Mouse (Mus musculus) CH12.LX (cell line): Measurements from ENCODE around the gene Ppie. TPM values are rescaled to one million over a fixed set of nuclear protein-coding genes. Genes with fewer than 3 reads are reported as not detected.

Experiments
- DNase-seq: peaks from one replicate; pipeline ENCODE4 v3.0.0-alpha.2; 2013; ENCODE audit errors: extremely low read depth
- H3K27ac ChIP-seq: 2 replicates; pipeline ENCODE4 v1.5.1; 2012; ENCODE audit warnings: low read depth, mild to moderate bottlenecking, control low read depth, moderate library complexity; ENCODE audit not compliant: insufficient read depth
- H3K27me3 ChIP-seq: replicated peaks from 2 replicates; pipeline ENCODE3; 2012; ENCODE audit warnings: inconsistent platforms
- H3K36me3 ChIP-seq, 2 experiments: replicated peaks in 1 of 2; 2 replicates each; pipeline versions ENCODE3 to v1.6.1; 2012; ENCODE audit warnings: inconsistent platforms in 1 of 2, low read length in 1 of 2, mild to moderate bottlenecking in 1 of 2, mixed read lengths in 1 of 2, moderate library complexity in 1 of 2; ENCODE audit not compliant: control insufficient read depth in 1 of 2, insufficient read depth in 1 of 2
- H3K4me1 ChIP-seq, 2 experiments: 2 replicates each; pipeline ENCODE4 v1.6.1; 2012; ENCODE audit warnings: inconsistent platforms in 1 of 2, moderate library complexity in 1 of 2; ENCODE audit not compliant: insufficient read depth in 2 of 2, control insufficient read depth in 1 of 2
- H3K4me2 ChIP-seq: 2 replicates; pipeline ENCODE4 v1.6.1; 2012; ENCODE audit warnings: low read depth, mild to moderate bottlenecking, control low read depth; ENCODE audit not compliant: poor library complexity, insufficient read depth, severe bottlenecking
- H3K4me3 ChIP-seq, 3 experiments: fragments of 150-350 bp in 1 of 3; sonication (generic) in 1 of 3; replicated peaks in 1 of 3; 2 replicates each; pipeline versions ENCODE3 to v1.5.1; 2011 to 2012; ENCODE audit warnings: low read depth in 2 of 3, low read length in 2 of 3, mild to moderate bottlenecking in 2 of 3, moderate library complexity in 2 of 3, control low read depth in 1 of 3, improper control_type of control experiment in 1 of 3, inconsistent platforms in 1 of 3, mixed read lengths in 1 of 3; ENCODE audit not compliant: poor library complexity in 1 of 3
- H3K79me2 ChIP-seq: replicated peaks from 2 replicates; pipeline ENCODE4 v1.6.1; 2012; ENCODE audit warnings: mild to moderate bottlenecking, moderate library complexity; ENCODE audit not compliant: control insufficient read depth, poor library complexity, insufficient read depth, severe bottlenecking; ENCODE audit errors: extremely low read depth
- H3K9ac ChIP-seq: 2 replicates; pipeline ENCODE4 v1.6.1; 2012; ENCODE audit warnings: low read depth, mild to moderate bottlenecking, control low read depth, moderate library complexity; ENCODE audit not compliant: insufficient read depth
- H3K9me3 ChIP-seq: replicated peaks from 2 replicates; pipeline ENCODE3; 2012; ENCODE audit warnings: low read length, inconsistent platforms, mixed read lengths
- CHD1 ChIP-seq: IDR thresholded peaks from 2 replicates; pipeline ENCODE4 v1.6.1; 2012; ENCODE audit warnings: low read depth, low read length, improper control_type of control experiment, inconsistent platforms
- CHD2 ChIP-seq: IDR thresholded peaks from 2 replicates; pipeline ENCODE4 v1.6.1; 2011; ENCODE audit warnings: low read length, improper control_type of control experiment
- CTCF ChIP-seq, 2 experiments: IDR thresholded peaks in 1 of 2; conservative IDR thresholded peaks in 1 of 2; 2 replicates each; pipeline ENCODE4 v1.5.1; 2011 to 2012; ENCODE audit warnings: low read depth in 2 of 2, low read length in 2 of 2, improper control_type of control experiment in 1 of 2, inconsistent platforms in 1 of 2, mild to moderate bottlenecking in 1 of 2, moderate library complexity in 1 of 2
- E2F4 ChIP-seq: IDR thresholded peaks from 2 replicates; pipeline ENCODE4 v1.6.1; 2011; ENCODE audit warnings: low read depth, low read length, improper control_type of control experiment; ENCODE audit not compliant: insufficient replicate concordance
- ELF1 ChIP-seq: IDR thresholded peaks from 2 replicates; pipeline ENCODE4 v1.6.1; 2014; ENCODE audit warnings: low read depth, mild to moderate bottlenecking, inconsistent platforms, low read length, improper control_type of control experiment
- EP300 ChIP-seq: IDR thresholded peaks from 2 replicates; pipeline ENCODE4 v1.6.1; 2011; ENCODE audit warnings: low read length, improper control_type of control experiment
- ETS1 ChIP-seq: conservative IDR thresholded peaks from 2 replicates; pipeline ENCODE4 v1.6.1; 2012; ENCODE audit warnings: low read depth, mild to moderate bottlenecking, inconsistent platforms, low read length, improper control_type of control experiment, moderate library complexity
- IRF4 ChIP-seq: IDR thresholded peaks from 2 replicates; pipeline ENCODE4 v1.6.1; 2014; ENCODE audit warnings: low read depth, mild to moderate bottlenecking, inconsistent platforms, low read length, improper control_type of control experiment
- JUN ChIP-seq: IDR thresholded peaks from 2 replicates; pipeline ENCODE4 v1.6.1; 2011; ENCODE audit warnings: low read depth, mild to moderate bottlenecking, low read length, improper control_type of control experiment, moderate library complexity; ENCODE audit not compliant: insufficient read depth
- JUND ChIP-seq: conservative IDR thresholded peaks from 2 replicates; pipeline ENCODE4 v1.6.1; 2011; ENCODE audit warnings: low read depth, low read length, improper control_type of control experiment
- MAFK ChIP-seq: IDR thresholded peaks from 2 replicates; pipeline ENCODE4 v1.6.1; 2011; ENCODE audit warnings: low read length, improper control_type of control experiment; ENCODE audit not compliant: insufficient replicate concordance
- MAX ChIP-seq: IDR thresholded peaks from 2 replicates; pipeline ENCODE4 v1.6.1; 2011; ENCODE audit warnings: low read length, improper control_type of control experiment
- MXI1 ChIP-seq: IDR thresholded peaks from 2 replicates; pipeline ENCODE4 v1.6.1; 2011; ENCODE audit warnings: mild to moderate bottlenecking, low read depth, low read length, improper control_type of control experiment
- NRF1 ChIP-seq: IDR thresholded peaks from 2 replicates; pipeline ENCODE4 v1.6.1; 2014; ENCODE audit warnings: low read depth, mild to moderate bottlenecking, inconsistent platforms, low read length, improper control_type of control experiment, moderate library complexity
- PAX5 ChIP-seq: IDR thresholded peaks from 2 replicates; pipeline ENCODE4 v1.6.1; 2012; ENCODE audit warnings: low read length, inconsistent platforms, mixed read lengths
- POLR2A ChIP-seq: IDR thresholded peaks from 2 replicates; pipeline ENCODE4 v1.6.1; 2011; ENCODE audit warnings: low read depth, mild to moderate bottlenecking, improper control_type of control experiment, low read length
- POLR2AphosphoS2 ChIP-seq: IDR thresholded peaks from 2 replicates; pipeline ENCODE4 v1.6.1; 2011; ENCODE audit warnings: low read depth, low read length, improper control_type of control experiment
- RAD21 ChIP-seq: IDR thresholded peaks from 2 replicates; pipeline ENCODE4 v1.6.1; 2011; ENCODE audit warnings: low read depth, mild to moderate bottlenecking, low read length, improper control_type of control experiment, moderate library complexity
- SIN3A ChIP-seq: IDR thresholded peaks from 2 replicates; pipeline ENCODE4 v1.6.1; 2012; ENCODE audit warnings: low read length, improper control_type of control experiment, inconsistent platforms
- SMC3 ChIP-seq: IDR thresholded peaks from 2 replicates; pipeline ENCODE4 v1.6.1; 2011; ENCODE audit warnings: low read depth, low read length, improper control_type of control experiment
- TCF12 ChIP-seq: IDR thresholded peaks from 2 replicates; pipeline ENCODE4 v1.6.1; 2014; ENCODE audit warnings: low read depth, mild to moderate bottlenecking, inconsistent platforms, low read length, improper control_type of control experiment
- UBTF ChIP-seq: IDR thresholded peaks from 2 replicates; pipeline ENCODE4 v1.6.1; 2012; ENCODE audit warnings: low read depth, mild to moderate bottlenecking, inconsistent platforms, low read length, improper control_type of control experiment, moderate library complexity
- USF1 ChIP-seq: IDR thresholded peaks from 2 replicates; pipeline ENCODE4 v1.6.1; 2014; ENCODE audit warnings: low read depth, mild to moderate bottlenecking, inconsistent platforms, low read length, improper control_type of control experiment
- ZC3H11A ChIP-seq: IDR thresholded peaks from 2 replicates; pipeline ENCODE4 v1.6.1; 2012; ENCODE audit warnings: low read depth, mild to moderate bottlenecking, inconsistent platforms, low read length, improper control_type of control experiment
- ZKSCAN1 ChIP-seq: IDR thresholded peaks from 2 replicates; pipeline ENCODE4 v1.6.1; 2012; ENCODE audit warnings: low read depth, inconsistent platforms, low read length, improper control_type of control experiment, borderline replicate concordance
- ZMIZ1 ChIP-seq: IDR thresholded peaks from 2 replicates; pipeline ENCODE4 v1.6.1; 2012; ENCODE audit warnings: low read depth, mild to moderate bottlenecking, inconsistent platforms, low read length, improper control_type of control experiment
- ZNF384 ChIP-seq: IDR thresholded peaks from 2 replicates; pipeline ENCODE4 v1.6.1; 2012; ENCODE audit warnings: low read depth, low read length, improper control_type of control experiment, inconsistent platforms
- dilution Hi-C: fragments of 300-500 bp; cut with MboI; formaldehyde crosslinking; loops from 2 replicates; pipeline ENCODE4 v1.14.3; 2020; ENCODE audit warnings: low sequenced_read_pairs; ENCODE audit not compliant: extremely low pct_unique_long_range_greater_than_20kb, extremely low pct_ligation_motif_present
- in situ Hi-C: fragments of 300-500 bp; cut with MboI; formaldehyde crosslinking; loops from 3 replicates; pipeline ENCODE4 v1.14.3; 2019; ENCODE audit warnings: low sequenced_read_pairs, low pct_ligation_motif_present, low pct_unique_long_range_greater_than_20kb, mixed read lengths
- polyA plus RNA-seq: library from polyadenylated mRNA; unstranded; fragments of >175 nt; gene quantifications from 2 replicates; pipeline ENCODE4 v1.2.1, GENCODE M21; 2012; ENCODE audit warnings: low read depth; ENCODE audit not compliant: insufficient read length
- total RNA-seq, 2 experiments: library from RNA; depleted of rRNA; stranded (reverse); fragments of 300-350 nt in 1 of 2; fragments of >200 nt in 1 of 2; gene quantifications; 2 replicates each; pipeline ENCODE4 v1.2.3; 2012 to 2014

Ppie gene
- total and polyA plus RNA-seq, 3 experiments, result 68.3 to 89.4 (median 86.8) TPM

- Histone ChIP-seq H3K4me1 (0 out of 4 replicates have a peak, but pooled peaks cover 0 to 4% of the 10 kb centered on the region in 2 experiments), H3K27ac (no peak overlapping the region), H3K36me3 (no peaks in the 10 kb centered on the region), H3K9ac (no peak overlapping the region), H3K27me3 (peaks cover 7% of the 10 kb centered on the region), H3K4me3 (no peak overlapping the region), H3K4me2 (no peak overlapping the region)
- in situ Hi-C loops, result loop anchor here (5.0 to 10.0 kb wide), 2 partner anchors 81 to 279 kb away; no protein-coding TSS in a partner anchor
- TF ChIP-seq SMC3 (no peak), UBTF (no peak), SIN3A (no peak), ZNF384 (no peak), E2F4 (no peak), POLR2A (no peak), JUND (no peak), ELF1 (no peak)
- TF ChIP-seq, all 38 proteins: peak for 0
- H3K79me2 ChIP-seq, result no peaks in the 10 kb centered on the region
- H3K9me3 ChIP-seq, result no peaks in the 10 kb centered on the region
- DNase-seq, result no peak
- dilution Hi-C loops, result no loop called here
Observed at GRCm38 (mm10) chr4:123083323-123083902, 56.3 kb downstream of the Ppie start.

- DNase-seq, result peak; percentile 71
- H3K36me3 ChIP-seq, result no peaks in the 10 kb centered on the region
- in situ Hi-C loops (loop anchor here (5.0 to 10.0 kb wide), 2 partner anchors 80 to 278 kb away; no protein-coding TSS in a partner anchor), dilution Hi-C loops (no loop called here)
- H3K79me2 ChIP-seq, result no peaks in the 10 kb centered on the region
- no peaks in the 10 kb centered on the region for H3K9me3 ChIP-seq
- H3K27me3 ChIP-seq, result peaks cover 8% of the 10 kb centered on the region
- TF ChIP-seq ZC3H11A, result peak; percentile 58
- peak; percentile 87 for TF ChIP-seq SMC3
- no peak for TF ChIP-seq USF1
- TF ChIP-seq ZMIZ1, result no peak
- no peak; the same call in 1 of the 2 replicates for TF ChIP-seq IRF4
- TF ChIP-seq MXI1, result no peak
- TF ChIP-seq RAD21, result peak; percentile 91
- TF ChIP-seq MAFK, result no peak
- TF ChIP-seq SIN3A, result no peak
- TF ChIP-seq TCF12, result no peak
- TF ChIP-seq PAX5, result no peak
- TF ChIP-seq EP300, result no peak
- no peak for TF ChIP-seq CHD1
- TF ChIP-seq ZNF384, result no peak
- TF ChIP-seq POLR2AphosphoS2, result no peak
- TF ChIP-seq JUN, result no peak
- no peak for TF ChIP-seq NRF1
- TF ChIP-seq ZKSCAN1, result no peak
- no peak for TF ChIP-seq POLR2A
- peak; percentile 51 to 92 for TF ChIP-seq CTCF (conservative IDR thresholded peaks at IDR 0.05 in 1 of 2, IDR thresholded peaks at IDR 0.05 in 1 of 2; ENCODE audit: low read depth in 2 of 2, low read length in 2 of 2)
- no peak for TF ChIP-seq E2F4
- TF ChIP-seq CHD2, result no peak
- TF ChIP-seq ETS1, result no peak
- TF ChIP-seq MAX, result no peak
- H3K4me1 ChIP-seq, result 0 out of 4 replicates have a peak, but pooled peaks cover 0 to 4% of the 10 kb centered on the region in 2 experiments
- no peak overlapping the region for H3K27ac ChIP-seq
- H3K4me3 ChIP-seq, result no peak overlapping the region
- no peak overlapping the region for H3K9ac ChIP-seq
- H3K4me2 ChIP-seq, result no peak overlapping the region
Observed at GRCm38 (mm10) chr4:123082283-123083163, 57.2 kb downstream of the Ppie start.
